Mouse (Mus musculus) ES-E14 (cell line): ENCODE results near the gene Camk2b.

Experiments
- ZC3H11A ChIP-seq: IDR thresholded peaks from 2 replicates; pipeline ENCODE4 v1.6.1; 2012; ENCODE audit warnings: low read depth, mild to moderate bottlenecking, inconsistent platforms, low read length, borderline replicate concordance
- ZNF384 ChIP-seq: IDR thresholded peaks from 2 replicates; pipeline ENCODE4 v1.6.1; 2012; ENCODE audit warnings: low read depth, low read length, inconsistent platforms

DNA sequence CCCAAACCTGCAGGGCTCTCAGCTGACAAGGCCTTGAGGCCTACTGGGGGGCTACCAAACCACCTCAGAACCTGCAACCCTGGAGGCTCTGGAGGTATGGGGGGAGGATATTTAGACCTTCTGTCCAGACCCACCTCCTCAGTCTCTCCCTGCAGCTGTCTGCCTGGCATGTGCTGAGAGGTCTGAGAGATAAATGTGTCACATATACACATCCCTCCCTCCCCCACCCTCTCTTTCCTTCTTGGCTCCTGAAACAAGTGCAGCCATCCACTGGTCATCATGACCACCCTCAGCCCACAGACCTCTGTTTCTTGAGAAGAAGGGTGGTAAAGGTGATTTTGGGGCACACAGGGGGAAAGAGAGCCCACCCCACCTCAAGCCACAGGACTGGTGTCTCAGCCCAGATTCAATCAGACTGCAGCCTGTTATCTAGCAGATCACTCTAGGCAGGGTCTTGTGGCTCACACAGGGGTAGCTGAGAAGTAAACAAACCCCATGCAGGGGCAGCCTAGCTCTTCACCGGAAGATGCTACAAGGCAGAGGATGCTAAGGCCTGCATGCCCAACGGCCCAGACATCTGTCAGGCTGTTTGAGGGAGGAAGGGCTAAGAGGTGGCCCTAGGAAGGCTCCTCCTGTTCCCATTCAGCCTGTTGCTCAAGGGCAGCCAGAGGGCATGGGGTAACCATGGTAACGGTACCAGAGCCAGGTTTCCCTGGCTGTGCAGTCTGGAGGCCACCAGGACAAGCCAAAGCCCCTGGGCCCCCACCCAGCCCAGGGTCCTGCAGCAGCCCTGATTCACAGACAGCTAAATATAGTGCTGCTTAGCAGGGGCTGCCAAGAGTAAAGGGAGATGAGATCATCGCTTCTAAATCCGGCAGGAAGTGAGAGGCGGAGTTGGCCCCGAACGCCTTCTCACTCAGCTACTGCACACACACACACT lies 66.1 kb downstream of the Camk2b start:
- no peak for TF ChIP-seq ZNF384
- TF ChIP-seq ZC3H11A: no peak
